ENCODE assay signal across 24 mouse cellular contexts in the genomic region with DNA sequence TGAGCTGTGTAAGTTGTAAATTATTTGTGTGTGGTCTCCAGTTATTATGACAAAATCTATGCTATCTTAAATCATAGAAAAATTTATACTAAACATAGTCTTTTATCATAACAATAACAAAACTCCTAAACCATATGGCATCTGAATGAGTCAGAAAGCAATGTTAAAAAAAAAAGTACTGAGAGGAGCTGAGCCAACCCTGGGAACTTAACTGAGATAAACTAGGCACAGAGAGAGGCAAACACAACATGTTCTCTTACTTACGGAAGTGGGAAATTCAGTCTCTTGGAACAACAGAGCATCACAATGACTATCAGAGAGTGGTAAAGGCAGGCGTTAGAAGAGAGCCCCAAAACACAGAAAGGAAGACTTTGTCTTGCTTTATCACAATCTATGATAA.
DNase-seq lines count a peak whose midpoint lies in the region; ATAC-seq lines count a peak whose summit lies in the region.
"Had no signal": no experiment of that assay in that cellular context is flagged by ENCODE, and none has a peak within 500 bp of the region (broad histone marks: within the 10 kb centered on the region; RNA-seq: fewer than 3 reads in every experiment).

No protein-coding gene starts in this region.

- H3K4me2 ChIP-seq in forebrain, embryonic 14.5 days (ENCODE audit: low read length), result no peak overlapping the region
- H3K4me2 ChIP-seq in forebrain, embryonic 11.5 days (ENCODE audit: low read depth, low read length, severe bottlenecking), result no peak overlapping the region
- H3K4me2 ChIP-seq: embryonic facial prominence, embryonic 12.5 days; forebrain, embryonic 12.5 days; heart, embryonic 15.5 days; hindbrain, embryonic 14.5 days; liver, embryonic 13.5 days; lung, embryonic 14.5 days; midbrain, embryonic 13.5 days had no signal

- peak; percentile 14 for DNase-seq in forebrain, embryonic 14.5 days (ENCODE audit: low spot score)
- no peak for DNase-seq in forebrain, embryonic 11.5 days (ENCODE audit: low spot score)
- DNase-seq in layer of hippocampus, adult 11-12 months (ENCODE audit: low spot score), result peak; percentile 21
- no peak for DNase-seq in layer of hippocampus, postnatal 10 days (ENCODE audit: low spot score in 2 of 2)
- DNase-seq in right cerebral cortex, adult 18-20 months, result peak; percentile 8
- no peak for DNase-seq in right cerebral cortex, postnatal 36 days (ENCODE audit: low spot score in 2 of 2)
- no peak for DNase-seq in adrenal gland, postnatal 4 days (ENCODE audit: low spot score in 2 of 2)
- DNase-seq: adrenal gland, postnatal 25 days; cerebellum, postnatal 25 days; heart, postnatal 36 days; kidney, adult 18-20 months; kidney, postnatal 10 days; liver, embryonic 13.5 days; lung, embryonic 14.5 days; lung, postnatal 36 days; right cerebral cortex, postnatal 4 days; thymus, postnatal 25 days had no signal

- H3K36me3 ChIP-seq in forebrain, embryonic 14.5 days (ENCODE audit: control insufficient read depth, insufficient read depth, low read length), result no peaks in the 10 kb centered on the region
- no peaks in the 10 kb centered on the region for H3K36me3 ChIP-seq in forebrain, embryonic 11.5 days (ENCODE audit: control insufficient read depth, insufficient read depth, low read length)
- H3K36me3 ChIP-seq: embryonic facial prominence, embryonic 12.5 days; forebrain, embryonic 12.5 days; heart, embryonic 15.5 days; liver, embryonic 13.5 days; midbrain, embryonic 13.5 days had no signal

- no peaks in the 10 kb centered on the region for H3K9me3 ChIP-seq in forebrain, embryonic 14.5 days (replicated peaks; ENCODE audit: control insufficient read depth, low read length)
- no peaks in the 10 kb centered on the region for H3K9me3 ChIP-seq in forebrain, embryonic 11.5 days (ENCODE audit: control insufficient read depth, low read length)
- H3K9me3 ChIP-seq: embryonic facial prominence, embryonic 12.5 days; forebrain, embryonic 12.5 days; heart, embryonic 15.5 days; liver, embryonic 13.5 days; megakaryocyte, embryonic 14.5 days; midbrain, embryonic 13.5 days had no signal

- H3K27ac ChIP-seq in forebrain, embryonic 14.5 days (ENCODE audit: low read depth, low read length), result no peak overlapping the region
- no peak overlapping the region for H3K27ac ChIP-seq in forebrain, embryonic 11.5 days (ENCODE audit: low read depth, low read length)
- H3K27ac ChIP-seq: embryonic facial prominence, embryonic 12.5 days; forebrain, embryonic 12.5 days; heart, embryonic 15.5 days; hindbrain, embryonic 14.5 days; liver, embryonic 13.5 days; midbrain, embryonic 13.5 days had no signal

- no peaks in the 10 kb centered on the region for H3K4me1 ChIP-seq in forebrain, embryonic 14.5 days (ENCODE audit: control insufficient read depth, insufficient read depth, low read length)
- no peaks in the 10 kb centered on the region for H3K4me1 ChIP-seq in forebrain, embryonic 11.5 days (replicated peaks; ENCODE audit: control insufficient read depth, insufficient read depth, low read length)
- H3K4me1 ChIP-seq: embryonic facial prominence, embryonic 12.5 days; forebrain, embryonic 12.5 days; heart, embryonic 15.5 days; liver, embryonic 13.5 days; megakaryocyte, embryonic 14.5 days; midbrain, embryonic 13.5 days had no signal

- no peaks in the 10 kb centered on the region for H3K27me3 ChIP-seq in forebrain, embryonic 14.5 days (replicated peaks; ENCODE audit: control insufficient read depth, insufficient read depth, low read length)
- H3K27me3 ChIP-seq in forebrain, embryonic 11.5 days (ENCODE audit: control insufficient read depth, insufficient read depth, low read length), result no peaks in the 10 kb centered on the region
- H3K27me3 ChIP-seq: embryonic facial prominence, embryonic 12.5 days; forebrain, embryonic 12.5 days; heart, embryonic 15.5 days; liver, embryonic 13.5 days; megakaryocyte, embryonic 14.5 days; midbrain, embryonic 13.5 days had no signal

- no peak for ATAC-seq in forebrain, embryonic 14.5 days
- no peak for ATAC-seq in forebrain, embryonic 11.5 days (replicated peaks; ENCODE audit: low FRiP score)
- ATAC-seq: inflammation-experienced regulatory T-cells, adult 6 months; midbrain, embryonic 13.5 days had no signal

- no peak overlapping the region for H3K9ac ChIP-seq in forebrain, embryonic 14.5 days (ENCODE audit: low read length)
- H3K9ac ChIP-seq in forebrain, embryonic 11.5 days (ENCODE audit: low read length), result no peak overlapping the region
- H3K9ac ChIP-seq: embryonic facial prominence, embryonic 12.5 days; forebrain, embryonic 12.5 days; heart, embryonic 15.5 days; hindbrain, embryonic 14.5 days; liver, embryonic 13.5 days; lung, embryonic 14.5 days; midbrain, embryonic 13.5 days had no signal

- 73% methylated on average over 2 of the region's 2 CpGs for WGBS in forebrain, embryonic 14.5 days
- 87% methylated on average over 2 of the region's 2 CpGs for WGBS in forebrain, embryonic 11.5 days

- H3K4me3 ChIP-seq in forebrain, embryonic 14.5 days (ENCODE audit: low read depth, low read length), result no peak overlapping the region
- H3K4me3 ChIP-seq in forebrain, embryonic 11.5 days (ENCODE audit: low read depth, low read length), result no peak overlapping the region
- H3K4me3 ChIP-seq: embryonic facial prominence, embryonic 12.5 days; forebrain, embryonic 12.5 days; heart, embryonic 15.5 days; liver, embryonic 13.5 days; megakaryocyte, embryonic 14.5 days; midbrain, embryonic 13.5 days had no signal

Comparison
In these comparisons a context has a peak if more than half of its experiments do, and no peak if none do; other contexts are left out.
1. DNase-seq: peak in forebrain, embryonic 14.5 days (single experiment), layer of hippocampus, adult 11-12 months (single experiment) and right cerebral cortex, adult 18-20 months (single experiment); none in forebrain, embryonic 11.5 days (single experiment), layer of hippocampus, postnatal 10 days (0 of 2), right cerebral cortex, postnatal 36 days (0 of 2) and adrenal gland, postnatal 4 days (0 of 2).